Mouse (Mus musculus) right cerebral cortex, postnatal 10 days (tissue): ENCODE measurements around the gene Pygo2.
"Not testable (repeated sequence)": the region's sequence is repeated elsewhere in the genome, so short reads cannot be mapped to it uniquely, and the experiment has no call there.

Source experiments
- DNase-seq, 2 experiments: peaks; one replicate each; pipeline ENCODE4 v3.0.0; 2021; ENCODE audit warnings: low spot score in 2 of 2

Pygo2 gene

DNA sequence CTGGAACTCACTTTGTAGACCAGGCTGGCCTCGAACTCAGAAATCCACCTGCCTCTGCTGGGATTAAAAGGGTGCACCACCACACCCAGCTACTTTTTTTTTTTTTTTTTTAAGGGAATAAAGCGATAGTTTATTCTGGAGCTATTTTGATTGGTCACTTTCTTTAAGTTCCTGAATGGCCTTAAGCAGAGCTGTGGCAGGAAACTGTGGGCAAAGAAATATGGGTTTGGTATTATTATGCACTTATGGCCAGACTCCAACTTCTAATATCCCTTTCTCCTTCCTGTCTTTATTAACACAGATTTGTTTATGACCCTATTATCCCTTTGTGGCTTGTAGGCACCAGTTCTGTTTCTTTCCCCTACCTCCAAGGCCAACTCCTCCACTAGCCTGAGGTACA is 9.6 kb upstream of the Pygo2 start:
- no peak for DNase-seq

DNA sequence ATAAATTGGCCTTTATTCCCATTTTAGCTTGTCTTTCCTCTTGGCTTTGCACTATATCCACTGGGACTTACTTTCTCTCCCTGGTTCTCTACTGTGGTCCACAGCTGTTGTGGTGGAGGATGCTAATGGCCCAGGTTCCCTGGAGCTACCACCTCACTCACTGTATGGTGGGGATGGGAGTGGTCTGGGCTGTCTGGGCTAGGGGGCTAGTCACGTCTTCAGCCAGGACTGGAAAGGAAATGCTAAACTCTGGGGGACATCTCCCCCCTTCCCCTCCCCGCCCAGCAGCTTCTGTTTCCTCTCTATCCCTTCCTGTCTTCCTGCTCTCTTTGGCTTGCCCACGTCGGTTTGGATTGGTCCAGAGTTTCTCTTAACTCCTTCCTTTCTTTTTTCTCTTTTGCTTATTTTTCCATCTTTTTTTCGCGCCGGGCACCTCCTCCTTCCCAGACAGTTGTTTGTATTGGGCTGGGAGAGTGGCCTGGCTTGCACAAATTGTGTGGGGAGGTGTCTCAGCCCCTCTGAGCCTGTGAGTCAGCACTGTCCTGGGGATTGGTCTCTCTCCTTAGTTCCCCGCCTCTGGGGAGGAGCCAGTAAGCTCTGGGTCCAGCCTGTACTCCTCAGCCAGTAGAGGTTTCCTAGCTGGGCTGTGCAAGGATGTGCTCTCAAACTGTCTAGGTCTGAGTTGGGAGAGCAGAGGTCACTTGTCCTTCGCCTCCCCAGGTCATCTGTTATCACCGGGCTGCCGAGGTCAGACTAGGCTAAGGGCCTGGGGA is 8.8 kb upstream of the Pygo2 start:
- peak; percentile 82 to 84 for DNase-seq

DNA sequence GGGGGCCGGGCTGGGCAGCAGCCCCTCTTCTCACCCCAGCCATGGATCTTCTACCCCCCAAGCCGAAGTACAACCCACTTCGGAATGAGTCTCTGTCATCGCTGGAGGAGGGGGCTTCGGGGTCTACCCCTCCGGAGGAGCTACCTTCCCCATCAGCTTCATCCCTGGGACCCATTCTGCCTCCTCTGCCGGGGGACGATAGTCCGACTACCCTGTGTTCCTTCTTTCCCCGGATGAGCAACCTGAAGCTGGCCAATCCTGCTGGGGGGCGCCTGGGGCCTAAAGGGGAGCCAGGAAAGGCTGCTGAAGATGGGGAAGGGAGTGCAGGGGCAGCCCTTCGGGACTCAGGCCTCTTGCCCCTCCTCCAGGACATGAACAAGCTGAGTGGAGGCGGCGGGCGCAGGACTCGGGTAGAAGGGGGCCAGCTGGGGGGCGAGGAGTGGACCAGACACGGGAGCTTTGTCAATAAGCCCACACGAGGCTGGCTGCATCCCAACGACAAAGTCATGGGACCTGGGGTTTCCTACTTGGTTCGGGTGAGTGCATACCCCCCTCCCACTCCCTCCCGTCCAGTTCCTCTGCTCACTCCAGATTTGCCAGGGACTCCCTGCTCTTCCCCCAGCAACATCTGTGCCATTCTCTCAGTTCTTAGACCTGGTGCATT is 8.1 kb upstream of the Pygo2 start:
- no peak for DNase-seq

DNA sequence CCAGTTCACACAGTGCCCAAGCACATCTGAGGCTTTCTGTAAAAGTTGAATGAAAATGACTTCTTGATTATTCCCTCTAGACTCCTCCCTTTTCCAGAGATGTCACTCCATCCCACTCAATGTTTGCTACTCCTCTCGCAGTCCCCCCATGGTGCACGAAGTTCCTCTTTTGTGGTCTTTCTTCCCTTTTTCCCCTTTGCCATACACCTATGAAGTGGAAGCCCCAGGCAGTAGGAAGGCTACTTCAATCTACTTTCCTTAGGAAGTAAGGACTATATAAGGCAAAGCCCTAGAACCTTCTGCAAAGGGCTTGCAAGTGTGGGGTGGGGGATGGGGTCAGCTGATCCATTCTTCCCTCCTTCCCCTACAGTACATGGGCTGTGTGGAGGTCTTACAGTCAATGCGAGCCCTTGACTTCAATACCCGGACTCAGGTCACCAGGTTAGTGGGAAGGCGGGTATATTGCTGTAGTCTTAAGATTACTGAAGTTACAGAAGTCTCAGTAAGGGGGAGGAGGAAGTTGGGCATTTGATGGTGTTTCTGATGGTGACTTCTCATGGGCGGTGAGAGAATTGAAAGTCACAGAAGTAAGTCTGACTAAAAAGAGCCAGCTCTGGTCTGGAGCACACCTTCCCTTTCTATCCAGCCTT is 7.3 kb upstream of the Pygo2 start:
- DNase-seq: no peak

DNA sequence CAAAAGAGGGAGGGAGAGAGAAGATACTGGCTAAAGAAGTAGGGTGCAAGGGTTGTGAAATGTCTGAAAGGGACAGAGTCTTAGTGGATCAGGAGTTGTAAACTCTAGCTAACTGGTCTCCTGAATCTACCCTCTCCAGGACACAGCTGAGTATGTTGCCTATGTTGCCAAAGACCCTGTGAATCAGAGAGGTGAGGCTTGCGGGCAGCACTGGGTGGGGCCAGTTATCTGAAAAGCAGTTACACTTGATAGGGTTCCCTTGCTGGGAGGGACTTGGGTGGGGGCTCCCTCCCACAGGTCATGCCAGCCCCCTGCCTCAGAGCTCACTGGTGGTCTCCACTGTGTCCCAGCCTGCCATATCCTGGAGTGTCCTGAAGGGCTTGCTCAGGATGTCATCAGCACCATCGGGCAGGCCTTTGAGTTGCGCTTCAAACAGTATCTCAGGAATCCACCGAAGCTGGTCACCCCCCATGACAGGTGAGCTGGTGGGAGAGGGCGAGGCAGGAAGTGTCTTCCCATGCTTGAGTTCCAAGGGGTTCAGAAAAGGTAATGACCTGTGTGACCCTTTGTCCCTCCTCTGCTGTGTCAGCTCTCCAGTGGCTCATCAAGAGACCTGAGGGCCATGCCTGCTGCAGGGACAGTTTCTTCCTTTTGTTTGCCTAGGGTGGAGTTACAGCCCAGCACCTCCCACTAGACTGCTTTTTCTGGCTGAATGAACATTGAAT is 5.4 kb upstream of the Pygo2 start:
- no peak for DNase-seq

DNA sequence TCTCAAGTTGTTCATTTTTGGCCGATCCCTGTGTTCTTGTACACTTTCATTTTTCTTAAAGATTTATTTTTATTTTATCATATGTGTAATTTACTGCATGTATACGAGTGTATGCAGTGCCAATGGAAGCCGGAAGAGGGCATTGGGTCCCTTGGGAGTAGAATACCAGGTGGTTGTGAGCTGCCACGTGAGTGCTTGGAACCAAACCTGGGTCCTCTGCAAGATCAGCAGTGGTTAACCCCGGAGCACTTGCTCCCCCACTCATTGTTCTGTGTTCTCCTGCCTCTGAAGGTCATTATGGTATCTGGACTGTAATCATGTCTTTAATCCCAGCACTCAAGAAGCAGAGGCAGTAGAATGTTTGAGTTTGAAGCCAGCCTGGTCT is 4.9 kb upstream of the Pygo2 start:
- DNase-seq: no peak

DNA sequence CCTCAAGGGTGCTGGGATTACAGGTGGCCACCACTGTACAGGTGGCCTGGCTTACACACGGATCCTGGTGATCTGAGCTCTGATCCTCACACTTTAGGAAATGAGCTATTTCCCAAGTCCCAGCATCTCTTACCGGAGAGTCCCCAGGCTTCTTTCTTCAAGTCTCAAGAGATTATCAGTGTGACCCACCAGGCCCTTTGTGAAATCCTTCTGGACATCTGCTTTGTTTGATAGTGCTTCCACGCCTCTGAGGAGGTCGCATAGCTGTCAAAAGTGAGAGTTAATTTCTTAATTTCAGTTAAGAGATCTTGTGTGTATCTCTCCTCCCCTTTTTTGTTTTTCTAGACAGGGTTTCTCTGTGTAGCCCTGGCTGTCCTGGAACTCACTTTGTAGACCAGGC is 4.1 kb upstream of the Pygo2 start:
- DNase-seq: no peak

DNA sequence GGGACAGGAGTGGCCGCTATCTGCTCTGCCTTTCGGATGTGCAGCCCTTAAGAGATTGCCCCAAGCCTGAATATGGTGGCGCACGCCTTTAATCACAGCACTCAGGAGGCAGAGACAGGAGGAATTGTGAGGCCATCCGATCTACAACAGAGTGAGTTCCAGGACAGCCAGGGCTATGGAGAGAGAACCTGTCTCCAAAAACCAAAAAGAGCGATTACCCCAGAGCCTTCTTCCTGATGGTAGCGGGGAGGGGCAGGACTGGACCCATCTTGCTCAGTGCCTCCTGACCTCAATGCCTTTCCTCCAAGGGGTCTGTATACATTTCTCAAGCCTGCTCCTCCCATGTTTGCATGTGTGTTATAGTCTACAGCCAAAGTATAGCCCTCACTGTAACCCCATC is 993 bp upstream of the Pygo2 start:
- not testable (repeated sequence) for DNase-seq

DNA sequence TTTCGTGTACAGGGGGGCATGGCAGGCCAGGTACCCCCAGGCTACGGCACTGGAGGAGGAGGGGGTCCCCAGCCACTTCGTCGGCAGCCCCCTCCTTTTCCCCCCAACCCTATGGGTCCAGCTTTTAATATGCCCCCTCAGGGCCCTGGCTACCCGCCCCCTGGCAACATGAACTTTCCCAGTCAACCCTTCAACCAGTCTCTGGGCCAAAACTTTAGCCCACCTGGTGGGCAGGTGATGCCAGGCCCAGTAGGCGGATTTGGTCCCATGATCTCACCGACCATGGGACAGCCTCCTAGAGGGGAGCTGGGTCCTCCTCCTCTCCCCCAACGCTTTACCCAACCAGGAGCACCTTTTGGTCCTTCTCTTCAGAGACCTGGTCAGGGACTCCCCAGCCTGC is 2.6 kb downstream of the Pygo2 start:
- DNase-seq: no peak

DNA sequence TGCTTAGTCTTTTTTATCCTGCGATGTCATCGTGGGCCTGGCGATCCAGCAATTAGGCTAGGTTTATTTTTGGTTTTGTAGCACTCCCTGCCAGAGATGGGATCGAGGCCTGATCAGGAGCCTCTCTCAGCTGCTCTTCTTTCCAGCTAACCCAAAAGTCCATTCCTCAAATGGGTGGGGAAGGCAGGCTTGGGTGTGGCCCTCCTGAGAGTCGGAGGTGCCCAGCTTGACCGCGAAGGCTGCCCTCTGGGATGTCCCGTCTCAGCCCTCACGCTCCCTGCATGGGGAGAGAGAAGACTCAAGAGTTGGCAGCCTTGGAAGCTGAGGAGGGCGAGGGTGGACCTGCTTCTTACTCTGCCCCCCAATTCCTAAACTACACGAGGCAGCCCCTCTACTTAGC is 4.5 kb downstream of the Pygo2 start:
- DNase-seq: no peak

DNA sequence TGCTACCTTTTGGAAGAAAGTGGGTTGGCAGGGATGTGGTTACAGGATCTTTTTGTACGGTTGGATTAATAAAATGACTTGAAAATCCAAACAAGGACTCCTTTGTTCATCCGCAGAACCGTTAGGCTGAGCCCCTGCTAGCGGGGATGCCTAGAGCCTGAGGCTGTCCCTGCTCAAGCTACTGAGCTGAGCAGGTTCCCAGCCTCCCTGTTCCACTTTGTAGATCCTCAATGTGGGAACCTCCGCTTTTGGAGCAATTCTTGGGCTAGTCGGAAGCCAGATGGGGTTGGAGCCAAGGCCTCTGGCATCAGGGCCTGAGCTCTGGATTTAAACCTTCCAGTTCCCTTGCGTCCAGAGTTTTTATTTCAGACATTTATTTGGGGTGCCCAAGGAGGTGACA is 5.0 kb downstream of the Pygo2 start:
- peak in 1 of 2 experiments; percentile 55 for DNase-seq

DNA sequence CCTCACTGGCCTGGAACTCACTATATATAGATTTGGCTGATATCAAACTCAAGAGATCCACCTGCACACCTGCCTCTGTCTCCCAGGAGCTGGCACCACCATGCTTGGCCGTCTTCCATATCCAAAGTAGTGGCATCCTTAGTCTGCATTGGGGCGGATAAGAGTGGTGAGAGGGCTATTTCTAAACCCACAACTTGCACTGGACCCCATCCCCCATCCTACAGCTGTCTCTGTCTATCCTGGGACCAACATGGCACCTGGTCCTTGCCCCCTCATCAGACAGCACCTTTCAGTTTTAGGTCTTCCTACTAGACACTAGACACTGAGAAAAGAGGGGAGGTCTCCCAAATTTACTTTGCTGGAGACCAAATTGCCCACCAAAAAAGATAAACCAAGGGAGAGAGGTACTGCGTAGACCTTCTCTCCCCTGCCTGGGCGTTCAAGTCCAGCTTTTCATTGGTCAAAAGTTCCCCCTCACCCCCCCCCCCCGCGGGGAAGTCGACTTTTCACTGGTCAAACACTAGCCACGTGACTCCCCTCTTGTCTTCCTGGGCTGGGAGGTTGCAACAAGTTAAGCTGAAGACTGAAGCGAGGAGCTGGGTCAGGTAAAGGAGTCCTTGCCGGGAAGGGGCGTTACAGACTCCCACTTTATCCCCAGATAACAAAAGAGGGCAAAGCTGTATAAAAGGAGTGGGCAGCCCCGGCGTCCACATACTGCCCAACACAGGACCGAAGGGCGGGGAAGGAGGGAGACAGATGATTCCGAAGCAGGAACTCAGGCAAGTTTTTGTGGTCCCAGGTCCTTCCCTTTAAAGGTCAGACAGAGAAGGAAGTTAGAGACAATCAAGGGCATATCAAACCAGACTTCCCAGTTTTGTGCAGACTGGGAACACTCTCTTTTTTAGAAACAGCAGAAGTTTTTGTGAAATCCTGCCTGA is 6.4 kb downstream of the Pygo2 start, which contains the start of gene Pbxip1:
TSS of gene Pbxip1 (plus strand) at position 531 of the 938 bp plus-strand sequence.
- peak in 1 of 2 experiments; percentile 50 for DNase-seq

DNA sequence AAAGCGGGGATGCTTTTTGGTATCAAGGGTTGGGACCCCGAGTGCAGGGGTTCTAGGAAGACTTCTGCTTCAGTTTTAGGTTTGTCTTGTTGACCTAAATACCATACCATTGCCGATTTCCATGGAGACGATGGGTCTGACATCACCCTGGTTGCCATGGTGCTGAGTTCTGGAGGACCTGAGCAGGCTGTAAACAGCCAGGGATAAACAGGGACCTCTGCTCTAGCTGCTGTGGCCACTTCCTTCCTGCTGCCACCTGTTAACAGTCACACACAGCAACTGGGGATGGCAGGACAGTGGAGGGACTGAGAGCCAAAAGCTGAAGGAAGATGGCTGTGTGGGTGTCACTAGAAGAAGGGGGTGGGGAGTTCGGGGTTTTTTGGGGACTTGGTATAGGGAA is 7.3 kb downstream of the Pygo2 start:
- peak; percentile 51 to 70 for DNase-seq

DNA sequence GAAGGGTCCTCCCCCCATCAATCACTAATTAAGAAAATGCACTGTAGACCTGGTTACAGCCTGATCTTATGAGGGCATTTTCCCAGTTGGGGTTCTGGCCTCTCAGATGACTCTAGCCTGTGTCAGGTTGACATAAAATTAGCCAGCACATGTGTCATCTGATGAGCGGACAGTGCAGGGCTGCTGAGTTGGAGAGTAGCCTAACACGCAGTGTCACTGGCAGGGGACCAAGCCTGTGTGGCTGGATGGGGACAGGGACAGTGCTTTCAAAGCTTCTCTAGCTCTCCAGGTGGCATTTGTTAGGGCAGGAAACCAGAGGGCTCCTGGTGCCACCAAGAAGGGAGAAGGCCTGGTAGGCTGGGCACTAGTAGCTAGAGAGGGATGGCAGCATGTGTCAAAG is 10.7 kb downstream of the Pygo2 start:
- DNase-seq: no peak

DNA sequence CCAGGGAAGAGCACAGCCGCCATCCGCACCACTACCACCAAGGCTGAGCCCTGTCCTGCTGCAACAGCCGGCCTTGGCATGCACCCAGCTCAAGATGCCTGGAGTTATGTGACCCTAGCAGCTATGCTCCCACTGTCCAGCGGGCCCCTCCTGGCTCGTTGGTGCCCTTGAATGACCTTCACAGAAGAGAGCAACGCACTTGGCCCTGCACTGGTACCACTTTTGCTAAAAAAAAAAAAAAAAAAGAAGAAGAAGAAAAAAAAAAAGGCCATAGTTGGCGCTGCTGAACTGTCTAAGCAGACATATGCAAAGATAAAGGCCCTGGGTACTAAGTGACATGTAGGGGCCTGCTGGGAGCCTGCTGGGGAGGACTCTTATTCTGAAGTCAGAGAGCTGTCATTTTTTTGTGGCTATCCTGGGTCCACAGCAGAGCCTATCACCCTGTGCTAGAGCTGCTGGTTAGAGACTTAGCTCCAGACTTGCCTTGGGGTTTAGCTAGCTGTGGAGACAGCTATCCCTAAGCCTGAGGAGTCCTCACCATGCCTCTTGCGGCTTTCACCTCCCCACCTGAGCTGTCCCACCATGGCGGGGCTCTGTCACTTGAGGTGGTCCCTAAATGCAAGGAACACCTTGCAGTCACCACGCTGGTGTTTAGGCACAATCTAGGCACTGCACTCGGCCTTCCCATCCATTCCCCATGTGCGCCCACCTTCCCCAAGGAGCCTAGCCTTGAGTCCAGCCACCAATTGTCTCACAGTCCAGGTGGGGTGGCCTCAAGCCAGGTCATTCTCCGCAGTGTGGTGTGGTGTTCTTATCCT is 18.9 kb downstream of the Pygo2 start:
- DNase-seq: no peak

DNA sequence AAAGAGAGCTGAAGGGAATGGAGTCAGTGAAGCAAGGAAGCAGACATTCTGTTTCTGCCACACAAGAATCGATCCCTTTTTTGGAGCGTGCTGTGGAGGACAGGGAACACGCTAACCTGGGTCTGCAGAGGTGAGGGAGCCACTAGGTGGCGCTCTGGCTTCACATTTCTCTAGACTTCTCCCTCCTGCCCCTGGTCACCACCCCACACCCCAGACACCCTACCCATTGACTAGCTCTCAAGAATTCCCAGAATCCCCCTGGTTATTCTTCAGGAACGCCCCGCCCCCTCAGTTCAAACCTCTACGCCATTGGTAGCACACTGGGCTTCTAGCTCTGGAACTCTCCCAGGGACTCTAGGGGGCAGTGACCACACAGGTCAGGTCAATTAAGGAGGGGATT is 19.5 kb downstream of the Pygo2 start:
- DNase-seq: peak; percentile 67 to 77

DNA sequence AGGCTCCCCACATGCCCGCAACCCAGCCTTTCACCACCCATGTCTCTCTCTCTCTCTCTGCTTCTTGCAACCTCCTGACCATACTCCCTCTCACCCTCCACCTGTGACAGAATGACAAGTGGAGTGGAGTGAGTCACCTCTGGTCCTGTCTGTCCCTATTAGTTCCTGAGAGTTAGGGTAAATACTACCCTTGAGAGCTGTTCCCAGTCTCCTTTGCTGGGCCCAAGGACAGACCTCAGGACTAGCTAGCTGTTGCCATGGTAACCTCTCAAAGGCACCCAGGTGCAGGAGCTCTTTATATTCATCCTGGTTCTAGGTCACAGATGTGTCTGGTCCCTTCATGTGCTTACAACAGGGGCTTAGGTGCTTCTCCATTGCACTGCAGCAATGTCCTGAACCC is 21.9 kb downstream of the Pygo2 start:
- DNase-seq: no peak

DNA sequence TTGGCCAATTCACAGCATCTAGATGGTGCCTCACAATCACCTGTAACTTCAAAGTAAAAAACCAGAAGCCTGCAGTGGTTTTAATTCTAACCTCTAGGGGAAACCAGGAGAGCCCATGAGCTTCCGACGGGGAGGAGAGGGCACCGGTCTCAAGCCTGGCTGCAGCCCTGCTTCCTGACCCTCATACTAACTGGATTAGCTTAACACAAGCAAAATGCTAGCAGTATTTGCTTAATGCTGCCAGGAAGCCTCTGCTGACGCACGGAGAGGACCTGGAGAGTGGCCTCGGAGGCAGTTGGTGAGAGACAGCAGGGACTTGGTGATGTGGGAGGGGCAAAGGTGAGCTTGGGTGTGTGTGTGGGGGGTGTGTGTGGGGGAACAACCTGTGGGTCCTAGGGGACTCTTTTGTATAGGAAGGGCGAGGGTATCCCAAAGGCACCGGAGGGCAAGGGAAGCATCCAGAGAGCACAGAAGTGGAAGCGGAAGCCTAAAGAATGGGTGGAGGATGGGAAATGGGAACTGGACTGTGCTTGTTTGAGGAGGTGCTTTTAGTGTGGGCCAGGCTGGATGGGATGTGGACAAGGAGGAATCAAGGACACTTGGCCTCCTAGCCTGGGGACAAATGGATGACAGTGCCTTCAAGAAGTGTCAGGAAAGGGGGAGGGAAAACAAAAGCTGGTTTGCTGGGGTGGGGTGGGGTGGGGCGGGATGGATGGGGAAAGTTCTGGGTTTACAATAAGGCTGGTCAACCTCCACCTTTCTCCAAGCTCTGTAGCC is 24.6 kb downstream of the Pygo2 start, which contains the start of gene Pmvk:
TSS of gene Pmvk (plus strand) at position 141 of the 777 bp plus-strand sequence.
- no peak for DNase-seq

DNA sequence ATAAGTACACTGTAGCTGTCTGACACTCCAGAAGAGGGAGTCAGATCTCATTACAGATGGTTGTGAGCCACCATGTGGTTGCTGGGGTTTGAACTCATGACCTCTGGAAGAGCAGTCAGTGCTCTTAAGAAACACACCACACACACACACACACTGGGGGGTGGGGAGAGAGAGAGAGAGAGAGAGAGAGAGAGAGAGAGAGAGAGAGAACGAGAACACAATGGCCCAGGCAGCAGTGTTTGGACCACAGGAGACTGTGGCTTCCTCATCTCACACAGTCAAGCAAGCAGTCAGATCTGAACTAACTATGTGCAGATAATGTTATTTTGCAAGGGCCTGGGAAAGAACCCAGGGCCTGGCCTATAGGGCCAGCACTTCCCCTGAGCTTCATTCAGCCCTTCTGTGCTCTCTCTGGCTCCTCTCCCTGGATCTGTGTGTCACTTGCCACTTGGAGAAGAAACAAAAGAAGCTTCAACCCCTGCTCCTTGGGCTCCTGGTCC is 25.8 kb downstream of the Pygo2 start:
- DNase-seq: no peak
